Mouse (Mus musculus): ENCODE measurements at regions not wholly inside any gene's neighbourhood (a gene's known extent, or its start where the extent isn't known, plus 50 kb on each side); places are given as distances from the start of the nearest gene placed in this dataset.

DNA sequence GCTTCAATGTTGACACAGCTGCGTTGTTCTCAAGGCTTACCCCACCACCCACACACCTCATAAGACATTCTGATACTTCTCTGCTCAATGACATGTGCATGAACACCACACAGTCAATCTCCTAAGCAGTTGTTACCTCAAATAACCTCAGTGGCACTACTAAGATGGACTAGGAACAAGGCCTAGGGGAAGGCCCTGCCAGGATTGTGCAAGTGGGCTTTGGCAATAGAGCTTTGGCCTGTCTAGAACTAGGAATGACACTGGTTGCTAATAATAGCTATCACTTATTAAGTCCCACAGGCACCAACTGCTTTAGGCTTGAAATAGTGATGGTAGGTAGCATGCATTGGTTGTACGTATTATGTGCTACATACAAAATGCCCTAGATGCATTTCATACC is 169.7 kb upstream of the Nabp1 start:
- in situ Hi-C loops (cut with MboI, MseI) = loop anchor here (5.0 kb wide), 2 partner anchors 299 to 444 kb away; no protein-coding TSS in a partner anchor

DNA sequence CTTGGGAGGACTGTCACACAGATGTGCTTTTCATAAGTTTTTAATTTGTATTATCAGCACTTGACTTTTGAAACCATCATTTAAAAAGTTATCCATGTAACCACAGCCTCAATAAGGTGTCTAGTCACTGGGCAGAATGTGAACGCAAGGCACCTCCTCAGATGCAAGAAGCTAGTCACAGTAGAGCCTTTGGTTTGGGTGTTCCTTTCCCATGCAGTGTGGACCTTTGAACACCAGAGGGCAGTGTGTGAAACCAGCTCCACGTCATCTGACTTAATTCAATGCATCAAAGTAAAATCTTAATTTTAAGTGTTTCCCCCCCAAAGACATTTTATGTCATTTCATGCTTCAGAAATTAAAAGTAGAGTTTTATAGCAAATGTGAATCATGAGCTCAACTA is 166.2 kb upstream of the Nabp1 start:
- in situ Hi-C loops (cut with MboI, MseI) = no loop called here

DNA sequence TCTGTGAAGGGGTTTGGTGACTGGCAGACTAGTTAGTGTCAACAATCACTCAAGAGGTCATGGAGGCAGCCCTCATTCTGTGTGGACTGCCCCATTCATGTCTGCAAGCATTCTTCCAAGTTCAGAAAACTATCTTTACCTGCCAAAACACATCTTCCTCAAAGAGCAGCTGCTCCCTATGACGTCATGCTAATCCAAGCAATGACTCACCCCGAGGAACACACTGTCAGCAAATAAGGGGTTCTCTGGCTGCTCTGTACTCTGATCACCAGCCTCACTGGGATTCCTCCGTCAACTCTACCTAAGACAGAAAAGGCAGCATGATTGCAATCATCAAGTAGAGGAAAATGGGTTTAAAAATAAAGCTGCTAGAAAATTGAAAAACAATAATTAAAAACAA is 165.4 kb upstream of the Nabp1 start:
- in situ Hi-C loops (cut with MboI, MseI) = no loop called here

GRCm38 (mm10) chr1:51638519-51639302 is 160.5 kb upstream of the Nabp1 start:
- in situ Hi-C loops (cut with MboI, MseI) = no loop called here

DNA sequence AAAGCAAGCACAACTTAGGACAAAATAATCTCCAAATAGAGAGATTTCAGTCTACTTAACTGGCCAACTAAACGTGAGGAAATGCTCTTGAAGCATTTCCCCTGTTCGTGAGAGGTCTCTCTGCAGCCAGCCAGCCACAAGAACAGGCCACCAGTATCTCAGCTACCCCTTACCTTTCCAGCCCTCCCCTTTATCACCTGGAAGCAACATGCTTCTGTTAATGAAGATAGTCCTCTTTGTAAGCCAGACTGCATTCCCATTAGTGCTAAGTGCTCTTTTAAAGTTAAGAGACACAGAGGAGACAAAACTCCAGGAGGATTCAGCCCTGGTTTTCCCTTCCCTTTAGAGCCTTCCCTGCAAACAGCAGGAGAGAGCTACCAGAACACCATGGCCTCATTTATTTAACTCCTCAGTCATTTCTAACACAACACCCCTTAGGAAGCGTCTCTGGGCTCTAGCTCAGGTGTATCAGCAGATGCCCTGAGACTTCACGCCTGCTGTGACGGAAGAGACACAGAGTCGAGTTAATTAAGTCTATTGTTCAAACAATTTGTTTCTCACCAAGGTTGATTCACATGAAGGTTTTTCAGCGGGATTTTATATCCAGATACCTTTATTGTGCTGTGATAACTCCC is 157.8 kb upstream of the Nabp1 start:
- in situ Hi-C loops (cut with MboI, MseI) = no loop called here

DNA sequence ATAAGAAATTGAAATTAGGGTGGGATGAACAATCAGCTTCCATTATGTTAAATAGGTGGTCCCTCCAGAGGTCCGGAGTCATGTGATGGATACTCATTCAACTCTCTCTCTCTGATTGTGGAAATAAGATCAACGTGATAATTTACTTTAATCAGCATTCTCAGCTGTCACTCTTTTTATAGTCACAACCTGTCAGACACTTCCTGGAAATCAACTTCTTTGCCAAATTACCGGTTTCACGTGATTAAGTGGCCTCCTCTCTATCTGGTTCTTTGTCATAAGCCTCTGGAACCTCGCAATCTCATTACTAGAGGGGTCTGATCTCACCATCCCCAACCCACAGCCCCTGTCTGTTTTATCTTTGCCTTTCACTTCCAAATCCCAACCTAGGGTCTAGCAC is 155.6 kb upstream of the Nabp1 start:
- in situ Hi-C loops (cut with MboI, MseI) = no loop called here

DNA sequence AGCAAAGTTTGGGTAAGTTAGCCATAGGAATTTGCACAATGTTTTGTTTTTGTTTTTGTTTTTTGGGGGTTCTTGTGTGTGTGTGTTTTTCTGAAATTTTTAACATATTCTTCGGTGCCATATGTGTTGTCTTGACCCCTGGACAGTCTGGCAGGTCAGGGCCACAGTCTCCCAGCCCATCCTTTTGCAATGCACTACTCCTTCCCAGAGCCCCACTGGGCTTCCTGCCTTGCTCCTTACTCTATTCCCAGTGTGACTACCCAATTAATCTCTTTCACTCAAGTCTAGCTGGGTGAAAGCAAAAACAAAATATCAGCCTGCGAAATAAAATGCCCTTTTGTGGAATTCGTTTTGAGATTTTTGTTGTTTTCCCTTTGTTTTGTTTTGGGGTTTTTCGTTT is 154.6 kb upstream of the Nabp1 start:
- in situ Hi-C loops (cut with MboI, MseI) = no loop called here

DNA sequence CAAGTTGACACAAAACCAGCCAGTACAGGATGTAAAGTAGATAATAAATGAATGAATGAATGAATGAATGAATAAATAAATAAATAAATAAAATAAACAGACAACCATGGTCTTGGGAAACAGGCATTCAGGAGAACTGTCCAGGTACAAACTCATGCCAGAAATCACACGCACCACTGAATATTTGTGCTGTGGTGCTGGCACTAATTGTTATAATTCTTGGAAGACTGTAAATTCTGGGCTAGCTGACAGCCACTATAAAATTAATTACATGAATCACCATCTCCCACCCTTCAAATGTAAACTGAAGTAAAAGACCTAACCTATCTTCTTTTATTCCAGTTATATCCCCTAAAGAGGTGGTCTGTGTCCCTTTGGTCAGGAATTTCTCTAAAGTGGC is 151.6 kb upstream of the Nabp1 start:
- in situ Hi-C loops (cut with MboI, MseI) = no loop called here

- in situ Hi-C loops (cut with MboI, MseI) = no loop called here
These were observed 150.0 kb upstream of the Nabp1 start for GRCm38 (mm10) chr1:51628137-51628793.

- in situ Hi-C loops (cut with MboI, MseI) = no loop called here
These were observed 148.1 kb upstream of the Nabp1 start for GRCm38 (mm10) chr1:51626303-51626702.

DNA sequence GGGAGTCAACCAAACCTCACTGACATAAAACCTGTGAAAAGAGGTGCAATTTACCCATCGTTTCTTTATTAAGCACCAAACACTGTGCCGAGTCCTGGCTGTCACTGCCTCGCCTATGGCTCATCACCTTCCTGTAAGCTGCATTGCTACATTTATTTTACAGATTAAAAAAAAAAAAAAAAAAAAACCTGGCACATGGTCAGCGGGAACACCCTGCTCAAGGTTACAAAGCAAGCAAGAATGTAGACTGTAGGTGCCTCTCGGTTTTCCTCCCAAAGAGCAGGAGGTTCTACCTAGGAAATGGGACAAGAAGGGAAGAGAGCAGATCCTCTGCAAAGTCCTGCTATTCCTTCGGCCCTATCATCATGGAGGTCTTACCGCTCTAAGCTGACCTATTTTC is 146.9 kb upstream of the Nabp1 start:
- in situ Hi-C loops (cut with MboI, MseI) = no loop called here

- in situ Hi-C loops (cut with MboI, MseI) = no loop called here
These were observed 146.3 kb upstream of the Nabp1 start for GRCm38 (mm10) chr1:51624551-51624950.

GRCm38 (mm10) chr1:51622986-51623385 is 144.8 kb upstream of the Nabp1 start:
- in situ Hi-C loops (cut with MboI, MseI) = no loop called here

- in situ Hi-C loops (cut with MboI, MseI) = no loop called here
These were observed 144.1 kb upstream of the Nabp1 start for GRCm38 (mm10) chr1:51622181-51622862.

- in situ Hi-C loops (cut with MboI, MseI) = no loop called here
These were observed 142.8 kb upstream of the Nabp1 start for GRCm38 (mm10) chr1:51621062-51621461.

DNA sequence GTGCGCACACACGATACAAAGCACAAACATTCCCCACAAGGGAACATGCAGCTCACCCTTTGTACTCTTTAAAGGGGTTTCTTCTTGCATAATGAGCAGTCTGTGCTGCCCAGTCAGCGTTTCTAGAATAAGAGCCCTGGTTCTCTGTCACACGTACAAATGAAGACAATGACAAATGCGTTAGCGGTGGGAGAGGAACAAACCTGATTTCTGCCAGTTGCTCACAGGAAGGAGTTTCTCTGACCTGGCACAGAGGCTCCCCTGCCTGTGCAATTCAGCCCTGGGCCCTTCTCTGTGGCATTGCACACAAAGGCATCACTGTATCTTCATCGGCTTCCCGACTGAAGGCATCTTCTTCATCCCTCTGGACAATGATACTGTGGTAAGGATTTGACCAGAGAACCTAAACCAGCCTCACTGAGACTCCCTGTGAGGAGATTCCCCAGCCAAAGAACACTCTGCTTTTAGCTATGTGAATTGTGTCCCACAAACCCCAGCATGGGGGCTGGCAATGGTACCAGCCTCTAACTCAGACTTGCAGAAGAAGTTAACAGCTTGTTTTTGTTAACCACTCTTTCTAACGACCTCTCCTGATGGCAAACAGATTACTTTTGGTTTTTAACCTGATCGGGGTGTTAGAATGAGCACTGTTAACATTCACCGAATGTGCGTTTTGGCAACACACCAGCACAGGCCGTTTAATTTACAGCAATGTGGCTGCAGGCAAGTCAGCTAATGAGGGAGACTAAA is 139.5 kb upstream of the Nabp1 start:
- in situ Hi-C loops (cut with MboI, MseI) = no loop called here

- in situ Hi-C loops (cut with MboI, MseI) = no loop called here
These were observed 137.9 kb upstream of the Nabp1 start for GRCm38 (mm10) chr1:51616091-51616490.

GRCm38 (mm10) chr1:51615523-51615922 is 137.3 kb upstream of the Nabp1 start:
- in situ Hi-C loops (cut with MboI, MseI) = no loop called here

DNA sequence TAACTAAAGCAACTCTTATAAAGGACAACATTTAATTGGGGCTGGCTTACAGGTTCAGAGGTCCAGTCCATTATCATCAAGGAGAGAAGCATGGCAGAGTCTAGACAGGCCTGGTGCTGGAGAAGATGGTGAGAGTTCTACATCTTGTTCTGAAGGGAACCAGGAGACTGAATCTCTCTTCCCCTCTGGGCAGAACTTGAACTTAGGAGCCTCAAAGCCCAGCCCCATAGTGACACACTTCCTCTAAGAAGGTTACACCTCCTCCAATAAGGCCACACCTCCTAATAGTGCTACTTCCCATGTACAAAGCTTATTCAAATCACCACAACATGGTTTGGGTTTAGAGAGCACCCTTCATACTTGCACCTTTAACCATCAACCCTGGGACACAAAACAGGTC is 136.5 kb upstream of the Nabp1 start:
- in situ Hi-C loops (cut with MboI, MseI) = no loop called here

GRCm38 (mm10) chr1:51609295-51609694 is 131.1 kb upstream of the Nabp1 start:
- in situ Hi-C loops (cut with MboI, MseI) = loop anchor here (5.0 to 10.0 kb wide), 2 partner anchors 254 to 647 kb away; no protein-coding TSS in a partner anchor

- in situ Hi-C loops (cut with MboI, MseI) = loop anchor here (5.0 to 10.0 kb wide), 2 partner anchors 253 to 645 kb away; no protein-coding TSS in a partner anchor
These were observed 129.2 kb upstream of the Nabp1 start for GRCm38 (mm10) chr1:51607437-51607855.
